Mouse (Mus musculus) left cerebral cortex, adult 2 months (tissue): Measurements from ENCODE around the gene Cd24a. TPM values are rescaled to one million over a fixed set of nuclear protein-coding genes. Genes with fewer than 3 reads are reported as not detected.

Source experiments
- DNase-seq, 2 experiments: peaks; one replicate each; pipeline ENCODE4 v3.0.0; 2021 to 2022; ENCODE audit warnings: low spot score in 2 of 2, mixed read lengths in 1 of 2; ENCODE audit errors: extremely low spot score in 1 of 2
- H3K27ac ChIP-seq: fragments of 200-600 bp; 2 replicates; pipeline ENCODE4 v1.8.1; 2022
- H3K4me3 ChIP-seq: fragments of 200-600 bp; 2 replicates; pipeline ENCODE4 v1.8.1; 2022
- CTCF ChIP-seq: fragments of 200-600 bp; IDR thresholded peaks from 2 replicates; pipeline ENCODE4 v1.8.1; 2022; ENCODE audit warnings: antibody characterized with exemption, mild to moderate bottlenecking, moderate library complexity
- intact Hi-C: fragments of 180-260 bp; cut with DNase I; formaldehyde crosslinking; loops from one replicate; pipeline ENCODE4 v1.15.1; 2025
- total RNA-seq, 2 experiments: library from RNA; stranded (reverse); gene quantifications; 2 replicates each; pipeline ENCODE4 v1.2.3; 2021

The Cd24a gene
- total RNA-seq, 2 experiments from 2014 or later = 6.4 to 9.2 TPM

- intact Hi-C loops = no loop called here
- DNase-seq = no peak
- TF ChIP-seq CTCF = no peak
- no peak overlapping the region for H3K27ac ChIP-seq
- no peak overlapping the region for H3K4me3 ChIP-seq
Measured at GRCm38 (mm10) chr10:43609507-43609906, 31.4 kb downstream of the Cd24a start.

- no peak overlapping the region for H3K4me3 ChIP-seq
- no peak for TF ChIP-seq CTCF
- no peak for DNase-seq
- intact Hi-C loops = no loop called here
- H3K27ac ChIP-seq = no peak overlapping the region
Measured at GRCm38 (mm10) chr10:43609958-43610357, 31.9 kb downstream of the Cd24a start.

DNA sequence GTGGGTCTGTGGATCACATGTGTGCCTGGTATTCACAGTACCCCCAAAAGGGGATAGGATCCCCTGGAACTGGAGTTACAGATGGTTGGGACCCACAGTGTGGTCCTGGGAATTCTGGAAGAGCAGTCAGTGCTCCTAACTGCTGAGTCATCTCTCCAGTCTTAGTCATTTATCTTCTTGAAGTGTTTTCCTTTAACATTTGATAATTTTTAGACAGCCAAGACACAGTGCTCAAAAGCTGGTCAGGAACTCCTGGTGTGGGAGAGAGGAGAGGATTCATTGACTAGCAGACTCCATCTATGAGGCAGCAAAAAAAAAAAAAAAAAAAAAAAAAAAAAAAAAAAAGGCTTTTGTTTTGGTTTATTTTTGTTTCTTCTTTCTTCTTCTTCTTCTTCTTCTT is 33.0 kb downstream of the Cd24a start:
- no peak overlapping the region for H3K27ac ChIP-seq
- intact Hi-C loops = no loop called here
- no peak overlapping the region for H3K4me3 ChIP-seq
- no peak for TF ChIP-seq CTCF
- DNase-seq = no peak

GRCm38 (mm10) chr10:43619059-43619531 is 41.0 kb downstream of the Cd24a start:
- Histone ChIP-seq H3K27ac (no peak overlapping the region), H3K4me3 (no peak overlapping the region)
- no peak for DNase-seq
- no peak for TF ChIP-seq CTCF
- intact Hi-C loops = no loop called here

DNA sequence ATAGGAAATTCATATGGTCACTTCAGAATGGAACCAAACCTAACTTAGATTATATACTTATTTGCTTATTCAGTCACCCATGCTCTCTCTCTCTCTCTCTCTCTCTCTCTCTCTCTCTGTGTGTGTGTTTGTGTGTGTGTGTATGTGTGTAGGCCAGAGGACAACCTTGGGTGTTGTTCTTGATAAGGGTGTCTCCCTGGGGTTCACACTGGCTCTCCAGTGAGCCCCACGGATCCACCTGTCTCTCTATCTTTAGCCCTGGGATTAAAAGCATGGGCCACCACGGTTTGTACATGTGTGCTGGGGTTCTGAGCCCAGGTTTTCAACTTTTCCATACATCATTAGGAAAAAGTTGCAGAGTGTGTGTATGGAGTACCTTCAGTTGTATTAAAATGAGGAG is 41.9 kb downstream of the Cd24a start:
- no peak overlapping the region for H3K4me3 ChIP-seq
- no peak for TF ChIP-seq CTCF
- no peak overlapping the region for H3K27ac ChIP-seq
- intact Hi-C loops = no loop called here
- DNase-seq = no peak

DNA sequence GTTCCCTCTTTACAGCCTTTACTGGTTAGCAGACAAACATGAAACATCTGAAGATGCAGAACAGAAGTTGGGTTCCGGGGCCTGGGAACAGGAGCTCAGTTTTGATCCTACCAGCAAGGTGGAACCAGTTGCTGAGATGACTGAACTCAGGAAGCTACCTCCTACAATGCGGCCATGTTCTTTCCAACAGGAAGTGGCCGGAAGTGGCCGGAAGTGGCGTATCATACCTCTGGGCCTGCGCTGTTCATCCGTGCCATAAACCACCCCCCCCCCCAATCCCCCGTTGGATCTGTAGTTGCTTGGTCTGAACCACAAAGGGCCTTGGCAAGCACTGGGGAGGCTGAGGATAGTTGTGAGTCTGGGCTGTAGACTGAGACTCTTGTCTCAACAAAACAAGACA is 45.4 kb downstream of the Cd24a start:
- Histone ChIP-seq H3K27ac (no peak overlapping the region), H3K4me3 (no peak overlapping the region)
- DNase-seq = no peak
- no peak for TF ChIP-seq CTCF
- intact Hi-C loops = no loop called here

- intact Hi-C loops = no loop called here
- no peak for TF ChIP-seq CTCF
- Histone ChIP-seq H3K4me3 (no peak overlapping the region), H3K27ac (no peak overlapping the region)
- DNase-seq = no peak
Measured at GRCm38 (mm10) chr10:43624362-43624761, 46.3 kb downstream of the Cd24a start.

GRCm38 (mm10) chr10:43624791-43625398 is 46.8 kb downstream of the Cd24a start:
- no peak for TF ChIP-seq CTCF
- Histone ChIP-seq H3K4me3 (no peak overlapping the region), H3K27ac (no peak overlapping the region)
- intact Hi-C loops = no loop called here
- DNase-seq = no peak

DNA sequence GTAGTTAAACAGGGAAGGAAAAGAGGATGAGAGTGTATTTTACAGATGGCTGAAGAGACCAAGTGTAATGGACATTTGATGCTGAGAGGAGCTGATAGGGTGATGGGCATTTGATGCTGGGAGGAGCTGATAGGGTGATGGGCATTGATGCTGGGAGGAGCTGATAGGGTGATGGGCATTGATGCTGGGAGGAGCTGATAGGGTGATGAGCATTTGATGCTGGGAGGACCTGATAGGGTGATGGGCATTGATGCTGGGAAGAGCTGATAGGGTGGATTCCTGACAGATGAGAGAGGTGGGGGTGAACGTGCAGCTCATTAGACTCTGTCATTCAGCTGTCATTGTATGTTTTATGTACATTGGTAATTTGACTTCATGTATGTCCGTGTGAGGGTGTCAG is 47.5 kb downstream of the Cd24a start:
- Histone ChIP-seq H3K4me3 (no peak overlapping the region), H3K27ac (no peak overlapping the region)
- no peak for DNase-seq
- TF ChIP-seq CTCF = no peak
- intact Hi-C loops = no loop called here

DNA sequence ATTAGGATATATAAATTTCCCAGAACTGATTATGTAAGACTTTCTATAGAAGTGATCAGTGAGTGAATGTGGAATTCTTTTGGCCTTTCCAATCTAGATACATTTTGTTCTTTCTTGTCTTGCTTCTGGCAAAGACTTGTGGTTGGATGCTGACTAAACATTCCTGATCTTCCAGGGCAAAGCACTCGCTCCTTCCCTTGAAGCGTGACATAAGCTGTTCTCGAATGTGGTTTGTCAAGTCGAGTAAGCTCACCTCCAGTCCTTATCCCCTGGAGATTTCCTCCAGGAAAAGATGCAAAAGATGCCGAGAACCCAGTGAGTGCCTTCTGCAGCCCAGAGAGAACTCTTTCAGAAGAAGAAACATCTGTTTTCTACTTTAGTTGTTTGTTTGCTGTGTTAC is 51.1 kb downstream of the Cd24a start:
- no peak for TF ChIP-seq CTCF
- intact Hi-C loops = no loop called here

GRCm38 (mm10) chr10:43629857-43630256 is 51.8 kb downstream of the Cd24a start:
- intact Hi-C loops = no loop called here
- Histone ChIP-seq H3K4me3 (no peak overlapping the region), H3K27ac (no peak overlapping the region)
- no peak for DNase-seq
- TF ChIP-seq CTCF = no peak

More for the DNA sequence above, 51.1 kb downstream of the Cd24a start:
- Histone ChIP-seq H3K4me3 (no peak overlapping the region), H3K27ac (no peak overlapping the region)
- DNase-seq = no peak

DNA sequence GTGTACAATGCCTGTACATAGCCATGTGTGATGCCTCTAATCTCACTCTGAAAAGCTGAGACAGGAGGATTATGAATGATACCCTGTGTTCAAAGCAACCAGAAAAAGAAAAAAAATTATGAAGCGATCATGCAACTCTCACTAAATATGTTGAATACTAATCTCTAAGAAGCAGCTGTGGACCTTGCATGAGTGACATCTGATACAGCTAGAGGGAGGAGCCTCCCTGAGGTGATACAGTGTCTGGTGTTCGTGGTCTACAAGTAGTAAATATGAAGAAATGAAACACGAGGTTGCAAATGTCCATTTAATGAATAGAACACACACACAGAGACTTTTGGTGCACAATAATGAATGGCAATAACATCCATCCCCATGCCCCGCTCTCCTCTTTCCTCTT is 52.5 kb downstream of the Cd24a start:
- DNase-seq = no peak
- Histone ChIP-seq H3K4me3 (no peak overlapping the region), H3K27ac (no peak overlapping the region)
- intact Hi-C loops = no loop called here
- TF ChIP-seq CTCF = no peak

DNA sequence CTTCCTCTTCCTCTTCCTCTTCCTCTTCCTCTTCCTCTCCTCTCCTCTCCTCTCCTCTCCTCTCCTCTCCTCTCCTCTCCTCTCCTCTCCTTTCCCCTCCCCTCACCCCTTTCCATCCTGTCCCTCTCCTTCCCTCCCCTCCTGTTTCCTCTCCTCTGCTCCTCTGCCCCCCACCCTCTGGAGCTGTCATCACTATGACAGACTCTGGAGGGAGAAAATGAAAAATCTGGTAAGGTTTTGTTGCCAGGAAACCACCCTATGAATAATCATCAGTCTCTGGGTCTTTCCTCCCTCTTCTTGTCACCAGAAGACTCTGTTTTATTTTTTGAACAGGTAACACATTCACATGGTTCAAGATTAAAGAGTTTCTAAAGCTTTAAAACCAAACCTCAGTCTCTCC is 53.0 kb downstream of the Cd24a start:
- intact Hi-C loops = no loop called here
- no peak for DNase-seq
- no peak for TF ChIP-seq CTCF
- Histone ChIP-seq H3K27ac (no peak overlapping the region), H3K4me3 (no peak overlapping the region)
